Mouse (Mus musculus): ENCODE data around the gene Tmprss11e. TPM values are rescaled to one million over a fixed set of nuclear protein-coding genes. Genes with fewer than 3 reads are reported as not detected.

The Tmprss11e gene
- polyA plus RNA-seq, 1 experiment from 2014 or later: not detected

DNA sequence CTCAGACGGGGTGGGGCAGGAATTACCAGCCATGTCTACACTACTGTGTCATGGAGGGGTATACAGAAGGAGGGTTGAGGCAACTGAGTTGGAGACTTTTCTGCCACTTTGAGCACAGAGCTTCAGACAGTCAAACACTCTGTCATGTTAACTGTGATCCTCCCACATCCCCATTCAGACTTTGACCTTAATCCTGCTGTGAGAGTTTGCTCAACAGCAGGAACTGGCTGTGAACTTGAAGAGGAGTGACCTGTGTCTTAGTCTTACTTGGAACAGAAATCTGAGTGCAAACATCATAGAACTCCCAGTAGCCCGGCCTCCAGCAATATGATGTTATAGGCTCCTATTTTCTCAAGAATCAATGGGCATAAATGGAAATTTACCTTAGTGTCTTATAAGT, 9.8 kb downstream of the Tmprss11e start:
- no peak overlapping the region for H3K9ac ChIP-seq
- no peaks in the 10 kb centered on the region for H3K27me3 ChIP-seq (replicated peaks)
- WGBS: 77% methylated on average over 2 of the region's 2 CpGs
- no peaks in the 10 kb centered on the region for H3K4me1 ChIP-seq
- no peak overlapping the region for H3K27ac ChIP-seq
- H3K9me3 ChIP-seq: no peaks in the 10 kb centered on the region
- no peaks in the 10 kb centered on the region for H3K36me3 ChIP-seq (replicated peaks)
- no peak for ATAC-seq (replicated peaks)
- no peak overlapping the region for H3K4me2 ChIP-seq
- no peak overlapping the region for H3K4me3 ChIP-seq

DNA sequence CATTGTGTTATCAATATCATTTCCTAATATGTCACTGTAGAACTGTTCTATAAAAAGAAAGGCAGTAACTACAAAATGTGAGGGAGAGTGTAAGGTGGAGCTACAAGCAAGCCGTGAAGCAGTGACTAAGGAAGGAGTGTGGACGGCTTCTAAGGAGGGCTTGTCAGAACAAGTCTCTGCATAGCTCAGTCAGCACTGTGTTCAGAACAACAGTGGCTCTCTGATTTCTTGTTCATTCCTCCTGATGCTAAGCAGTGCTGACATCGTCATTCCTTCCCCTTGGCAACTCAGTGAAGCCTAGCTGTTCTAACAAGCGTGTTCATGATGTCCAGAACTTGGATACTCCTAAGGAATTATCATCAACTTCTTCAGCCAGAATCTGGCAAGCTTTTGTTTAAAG, 15.0 kb downstream of the Tmprss11e start:
- H3K4me2 ChIP-seq: no peak overlapping the region
- H3K9ac ChIP-seq: no peak overlapping the region
- H3K9me3 ChIP-seq: no peaks in the 10 kb centered on the region
- H3K36me3 ChIP-seq (replicated peaks): no peaks in the 10 kb centered on the region
- 69% methylated on average over 4 of the region's 4 CpGs for WGBS
- no peak overlapping the region for H3K4me3 ChIP-seq
- H3K4me1 ChIP-seq: no peaks in the 10 kb centered on the region
- no peak overlapping the region for H3K27ac ChIP-seq
- H3K27me3 ChIP-seq (replicated peaks): no peaks in the 10 kb centered on the region
- ATAC-seq (replicated peaks): no peak; the same call in 1 of the 2 replicates

DNA sequence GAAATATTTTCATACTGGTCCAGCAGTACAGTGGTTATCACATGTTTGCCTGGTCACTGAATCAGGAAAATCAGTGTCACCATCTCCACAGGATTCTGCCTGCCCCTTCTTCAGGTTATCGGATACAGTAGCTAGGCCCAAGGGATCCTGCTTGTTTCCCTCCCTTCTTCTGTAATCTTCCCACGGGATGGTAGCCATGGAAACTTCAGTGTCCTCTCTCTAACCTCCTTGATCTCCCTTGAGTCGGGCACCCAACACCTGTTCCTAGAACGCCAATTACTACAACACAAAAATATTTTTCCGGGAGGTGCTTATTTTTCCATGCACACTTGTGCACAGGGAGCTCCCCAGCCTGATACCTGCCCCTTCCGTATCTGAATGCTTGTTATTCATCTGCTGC, 17.0 kb downstream of the Tmprss11e start:
- no peak overlapping the region for H3K4me3 ChIP-seq
- H3K9me3 ChIP-seq: no peaks in the 10 kb centered on the region
- no peak overlapping the region for H3K9ac ChIP-seq
- no peak for ATAC-seq (replicated peaks)
- no peaks in the 10 kb centered on the region for H3K36me3 ChIP-seq (replicated peaks)
- no peaks in the 10 kb centered on the region for H3K27me3 ChIP-seq (replicated peaks)
- 73% methylated on average over 6 of the region's 6 CpGs for WGBS
- no peak overlapping the region for H3K4me2 ChIP-seq
- H3K4me1 ChIP-seq: no peaks in the 10 kb centered on the region
- H3K27ac ChIP-seq: no peak overlapping the region

DNA sequence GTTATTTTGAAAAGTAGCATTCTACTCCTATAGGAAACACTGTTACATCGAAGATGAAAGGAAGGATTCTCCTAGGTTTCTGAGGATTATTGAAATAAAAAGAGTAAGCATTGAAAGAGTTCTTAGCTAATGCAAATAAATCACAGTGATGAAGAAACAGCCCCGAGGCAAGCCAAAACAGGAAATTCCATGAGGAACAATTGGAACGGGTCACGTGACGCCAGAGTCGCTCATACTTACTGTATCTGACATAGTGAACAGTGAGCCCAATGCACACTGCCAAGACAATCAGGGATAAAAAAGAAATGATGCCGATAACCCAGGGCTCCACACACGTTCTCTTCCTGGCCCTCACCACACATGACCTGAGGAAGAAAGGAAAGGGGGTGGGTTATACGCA, 18.6 kb downstream of the Tmprss11e start:
- Histone ChIP-seq H3K27ac (no peak overlapping the region), H3K9me3 (no peaks in the 10 kb centered on the region), H3K9ac (no peak overlapping the region), H3K27me3 (replicated peaks) (no peaks in the 10 kb centered on the region), H3K4me2 (no peak overlapping the region), H3K36me3 (replicated peaks) (no peaks in the 10 kb centered on the region), H3K4me1 (no peaks in the 10 kb centered on the region), H3K4me3 (no peak overlapping the region)
- ATAC-seq (replicated peaks): no peak
- 90% methylated on average over 9 of the region's 9 CpGs for WGBS

DNA sequence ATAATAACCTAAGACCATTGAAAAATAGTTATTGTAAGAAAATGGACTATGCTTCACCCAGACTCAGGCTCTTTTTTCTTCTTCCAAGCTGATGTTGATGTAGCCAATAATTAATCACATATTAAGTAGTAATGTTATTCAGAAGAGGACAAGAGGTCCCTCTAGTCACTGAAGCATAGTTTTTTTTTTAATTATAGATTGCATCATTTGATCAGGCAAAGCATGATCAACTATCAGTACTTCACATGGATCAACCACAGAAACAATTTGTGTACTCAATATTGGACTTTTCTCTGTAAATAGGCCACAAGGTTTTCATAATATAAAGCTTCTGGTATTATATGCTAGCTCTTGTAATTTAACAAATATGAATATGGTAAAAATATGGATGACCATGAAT, 20.6 kb downstream of the Tmprss11e start:
- ATAC-seq (replicated peaks): no peak
- no peaks in the 10 kb centered on the region for H3K27me3 ChIP-seq (replicated peaks)

DNA sequence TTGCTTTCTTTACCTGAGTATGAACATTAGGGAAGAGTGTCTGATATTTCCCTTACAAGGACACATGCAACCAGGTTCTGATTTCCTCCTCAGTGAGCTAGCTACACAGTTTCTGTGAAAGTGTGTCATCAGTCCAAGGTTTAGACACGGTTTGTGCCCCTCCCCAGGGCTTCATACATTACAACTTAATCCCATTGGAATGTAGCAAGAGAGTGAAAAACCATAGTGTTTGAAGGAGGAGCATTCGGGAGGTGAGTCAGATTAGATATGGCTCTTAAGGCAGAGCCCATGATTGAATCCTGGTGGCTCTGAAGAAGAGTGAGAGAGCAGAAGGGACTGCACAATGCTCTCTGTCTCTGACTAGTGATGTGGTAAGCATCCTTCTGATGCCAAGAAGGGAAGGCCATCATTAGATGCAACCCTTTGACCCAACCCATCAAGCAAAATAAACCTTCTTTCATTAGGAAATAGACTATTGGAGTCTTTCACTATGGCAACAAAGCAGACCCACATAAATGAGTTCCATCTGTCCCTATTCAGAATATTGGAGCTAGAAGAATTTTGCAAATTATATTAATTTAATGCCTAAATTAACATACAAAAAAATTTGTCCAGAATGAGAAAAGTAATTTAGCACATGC, 22.7 kb downstream of the Tmprss11e start:
- Histone ChIP-seq H3K4me3 (no peak overlapping the region), H3K27me3 (replicated peaks) (no peaks in the 10 kb centered on the region), H3K9me3 (no peaks in the 10 kb centered on the region), H3K9ac (no peak overlapping the region), H3K36me3 (replicated peaks) (no peaks in the 10 kb centered on the region), H3K4me1 (no peaks in the 10 kb centered on the region), H3K27ac (no peak overlapping the region), H3K4me2 (no peak overlapping the region)
- 24% methylated on average over 2 of the region's 2 CpGs for WGBS
- ATAC-seq (replicated peaks): no peak

More for the DNA sequence above, 20.6 kb downstream of the Tmprss11e start:
- H3K9ac ChIP-seq: no peak overlapping the region
- no peaks in the 10 kb centered on the region for H3K36me3 ChIP-seq (replicated peaks)
- no peak overlapping the region for H3K4me3 ChIP-seq
- H3K4me1 ChIP-seq: no peaks in the 10 kb centered on the region
- H3K4me2 ChIP-seq: no peak overlapping the region
- no peak overlapping the region for H3K27ac ChIP-seq
- H3K9me3 ChIP-seq: no peaks in the 10 kb centered on the region

DNA sequence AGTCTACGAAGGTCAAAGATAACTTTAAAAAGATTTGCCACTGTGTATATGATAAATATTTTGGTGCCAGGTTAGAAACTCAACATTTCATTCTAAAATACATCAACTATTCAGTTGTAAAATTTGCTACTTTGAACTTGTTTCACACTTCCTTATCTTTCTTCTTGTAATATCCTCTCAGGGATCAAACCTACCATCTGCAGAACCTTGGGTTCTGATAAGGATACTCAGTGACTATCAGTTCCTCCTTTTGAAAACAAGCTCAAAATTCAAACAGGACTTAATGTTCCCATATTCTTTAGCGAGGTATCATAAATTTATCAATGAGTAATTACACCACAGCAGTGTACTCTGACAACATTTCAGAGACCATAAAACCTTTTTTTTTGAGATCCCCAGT, 30.6 kb downstream of the Tmprss11e start:
- no peaks in the 10 kb centered on the region for H3K4me1 ChIP-seq
- no peak overlapping the region for H3K9ac ChIP-seq
- H3K36me3 ChIP-seq (replicated peaks): no peaks in the 10 kb centered on the region
- no peaks in the 10 kb centered on the region for H3K27me3 ChIP-seq (replicated peaks)
- no peaks in the 10 kb centered on the region for H3K9me3 ChIP-seq
- no peak overlapping the region for H3K4me3 ChIP-seq
- WGBS: 81% methylated on average over 2 of the region's 2 CpGs
- no peak overlapping the region for H3K27ac ChIP-seq
- H3K4me2 ChIP-seq: no peak overlapping the region
- no peak for ATAC-seq (replicated peaks)

DNA sequence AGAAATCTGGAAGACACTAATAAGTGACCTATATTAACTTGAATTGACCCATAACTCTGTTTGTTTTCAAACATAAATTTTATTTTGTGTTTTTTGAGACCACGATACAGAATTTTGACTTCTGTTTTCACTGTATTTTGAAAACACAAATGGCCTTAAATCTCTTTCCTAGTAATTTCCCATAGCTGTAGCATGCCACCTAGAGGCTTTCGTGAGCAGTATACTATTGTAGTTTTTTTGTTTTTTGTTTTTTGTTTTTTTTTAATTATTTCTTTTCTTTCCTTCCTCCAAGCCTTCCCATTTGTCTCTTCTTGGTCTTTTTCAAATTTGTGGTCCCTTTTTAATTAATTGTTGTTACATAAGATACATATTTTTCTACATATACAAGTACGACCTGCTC, 40.7 kb downstream of the Tmprss11e start:
- ATAC-seq (replicated peaks): no peak
- Histone ChIP-seq H3K9me3 (no peaks in the 10 kb centered on the region), H3K27ac (no peak overlapping the region), H3K36me3 (replicated peaks) (no peaks in the 10 kb centered on the region), H3K4me1 (no peaks in the 10 kb centered on the region), H3K4me2 (no peak overlapping the region), H3K4me3 (no peak overlapping the region), H3K27me3 (replicated peaks) (no peaks in the 10 kb centered on the region), H3K9ac (no peak overlapping the region)
- 83% methylated on average over 3 of the region's 3 CpGs for WGBS

DNA sequence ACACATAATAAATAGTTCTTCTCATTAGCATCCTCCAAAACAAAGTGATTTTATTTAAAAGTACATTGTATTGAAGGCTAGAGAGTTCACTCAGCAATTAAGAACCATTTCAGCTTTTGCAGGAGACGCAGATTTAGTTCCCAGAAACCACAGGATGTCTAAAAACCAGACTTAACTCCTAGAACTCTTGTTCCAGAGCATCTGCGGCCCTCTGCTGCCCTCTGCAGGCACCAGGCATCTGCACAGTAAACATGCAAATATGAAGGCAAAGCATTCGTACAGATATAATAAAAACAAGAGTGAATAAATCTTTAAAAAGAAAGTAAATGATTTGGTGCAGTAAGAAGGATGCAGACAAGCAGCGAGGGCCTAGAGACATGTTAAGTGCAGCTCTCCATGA, 60.9 kb downstream of the Tmprss11e start:
- Histone ChIP-seq H3K9me3 (no peaks in the 10 kb centered on the region), H3K36me3 (replicated peaks) (no peaks in the 10 kb centered on the region), H3K27ac (no peak overlapping the region), H3K4me1 (no peaks in the 10 kb centered on the region), H3K4me3 (no peak overlapping the region), H3K4me2 (no peak overlapping the region), H3K9ac (no peak overlapping the region), H3K27me3 (replicated peaks) (no peaks in the 10 kb centered on the region)
- ATAC-seq (replicated peaks): no peak
- WGBS: 66% methylated on average over 4 of the region's 4 CpGs

DNA sequence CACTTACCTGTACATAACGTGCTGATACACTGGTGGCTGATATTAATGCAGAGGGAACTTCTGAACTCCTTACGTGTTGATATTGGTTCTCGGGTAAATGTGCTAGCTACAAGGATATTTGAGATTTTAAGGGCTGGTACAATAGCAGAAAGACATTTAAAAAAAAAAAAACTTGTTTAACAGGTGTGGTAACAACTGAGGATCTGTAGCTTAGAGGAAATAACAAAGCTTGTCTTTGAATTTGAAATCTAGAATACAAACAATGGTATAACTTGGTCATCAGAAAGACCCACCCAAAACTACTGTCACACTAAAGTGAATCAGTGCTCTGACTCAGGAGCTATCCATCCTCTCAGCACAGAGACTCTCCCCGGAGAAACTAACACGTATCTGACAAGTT, 69.4 kb downstream of the Tmprss11e start, which contains the start of gene Tmprss11b:
Tmprss11b (minus strand) TSS at position 101 of the 400 bp plus-strand sequence.
- WGBS: 88% methylated on average over 5 of the region's 5 CpGs

More for the DNA sequence above, 69.4 kb downstream of the Tmprss11e start, which contains the start of gene Tmprss11b:
- H3K36me3 ChIP-seq (replicated peaks): no peaks in the 10 kb centered on the region
- ATAC-seq (replicated peaks): no peak
- no peak within 1 kb of the TSS for H3K9ac ChIP-seq
- no peak within 1 kb of the TSS for H3K4me2 ChIP-seq
- no peak within 1 kb of the TSS for H3K4me3 ChIP-seq
- no peak within 1 kb of the TSS for H3K27ac ChIP-seq
- H3K4me1 ChIP-seq: no peaks in the 10 kb centered on the region
- no peaks in the 10 kb centered on the region for H3K9me3 ChIP-seq
- no peaks in the 10 kb centered on the region for H3K27me3 ChIP-seq (replicated peaks)

Other genes with a start within 250 kb of the Tmprss11e start
- not detected in 2 replicates for gene Tmprss11g, start 227.2 kb downstream of the Tmprss11e start, polyA plus RNA-seq (2015; fragmentation: Nextera tagmentation; extraction: Ambion mirVana)
- gene Tmprss11f, start 113.4 kb downstream of the Tmprss11e start, polyA plus RNA-seq (2015; fragmentation: Nextera tagmentation; extraction: Ambion mirVana): not detected in 2 replicates
- gene Tmprss11b, start 69.5 kb downstream of the Tmprss11e start, polyA plus RNA-seq (2015; fragmentation: Nextera tagmentation; extraction: Ambion mirVana): not detected in 2 replicates
- 36.6 and 37.9 TPM in 2 replicates for gene Ythdc1, start 58.4 kb upstream of the Tmprss11e start, polyA plus RNA-seq (2015; fragmentation: Nextera tagmentation; extraction: Ambion mirVana)
- gene Ugt2b34, start 161.1 kb upstream of the Tmprss11e start, polyA plus RNA-seq (2015; fragmentation: Nextera tagmentation; extraction: Ambion mirVana): not detected in 2 replicates
- not detected in 2 replicates for gene Ugt2b1, start 180.7 kb upstream of the Tmprss11e start, polyA plus RNA-seq (2015; fragmentation: Nextera tagmentation; extraction: Ambion mirVana)

Measured in midbrain, embryonic 15.5 days (tissue).